Mouse (Mus musculus) hindbrain, embryonic 16.5 days (tissue): ENCODE measurements around the gene Vps25. TPM values are rescaled to one million over a fixed set of nuclear protein-coding genes. Genes with fewer than 3 reads are reported as not detected.
A peak's percentile ranks its signal among the peaks of the same experiment; 100 is the strongest.

Experiments used
- ATAC-seq: fragments of 200-750 bp; cut with Nextera tagmentation; 2 replicates; pipeline ENCODE4 v1.8.0; 2017; ENCODE audit warnings: moderate TSS enrichment, moderate library complexity
- H3K27ac ChIP-seq: fragments of 300-500 bp; sonication (generic); 2 replicates; pipeline ENCODE4 v1.5.1; 2014; ENCODE audit warnings: low read depth, mild to moderate bottlenecking, control low read depth, low read length, moderate library complexity
- H3K27me3 ChIP-seq: fragments of 300-500 bp; sonication (generic); replicated peaks from 2 replicates; pipeline ENCODE4 v1.6.1; 2014; ENCODE audit warnings: low read length; ENCODE audit not compliant: control insufficient read depth, insufficient read depth
- H3K36me3 ChIP-seq: fragments of 300-500 bp; sonication (generic); 2 replicates; pipeline ENCODE4 v1.6.1; 2014; ENCODE audit warnings: mild to moderate bottlenecking, low read length, moderate library complexity, mixed read lengths; ENCODE audit not compliant: control insufficient read depth, insufficient read depth
- H3K4me1 ChIP-seq: fragments of 300-500 bp; sonication (generic); 2 replicates; pipeline ENCODE4 v1.6.1; 2014; ENCODE audit warnings: low read depth, low read length; ENCODE audit not compliant: control insufficient read depth, insufficient read depth
- H3K4me2 ChIP-seq: fragments of 300-500 bp; sonication (generic); 2 replicates; pipeline ENCODE4 v1.6.1; 2014; ENCODE audit warnings: mild to moderate bottlenecking, low read length, control low read depth, moderate library complexity
- H3K4me3 ChIP-seq: fragments of 300-500 bp; sonication (generic); 2 replicates; pipeline ENCODE4 v1.5.1; 2014; ENCODE audit warnings: mild to moderate bottlenecking, low read length, control low read depth, moderate library complexity
- H3K9ac ChIP-seq: fragments of 300-500 bp; sonication (generic); 2 replicates; pipeline ENCODE4 v1.6.1; 2014; ENCODE audit warnings: low read depth, mild to moderate bottlenecking, control low read depth, low read length, moderate library complexity
- H3K9me3 ChIP-seq: fragments of 300-500 bp; sonication (generic); 2 replicates; pipeline ENCODE4 v1.6.1; 2014; ENCODE audit warnings: mild to moderate bottlenecking, low read length, moderate library complexity; ENCODE audit not compliant: control insufficient read depth
- WGBS: fragments of 180-500 bp; shearing (Covaris S2); extraction: QIAGEN DNeasy Blood & Tissue Kit; methylation state at CpG from one replicate; pipeline ENCODE4 v1.1.7; 2014; 5-methylcytosine and 5-hydroxymethylcytosine counted together
- polyA plus RNA-seq: library from polyadenylated mRNA; unstranded; fragments of >200 nt; fragmentation: Nextera tagmentation; extraction: Ambion mirVana; gene quantifications from 2 replicates; pipeline ENCODE4 v1.2.1, GENCODE M21; 2015

Gene Vps25
- polyA plus RNA-seq, 1 experiment from 2014 or later: 131 TPM

GRCm38 (mm10) chr11:101263138-101263988, 9.9 kb downstream of the Vps25 start:
- H3K27me3 ChIP-seq: peaks cover 40% of the 10 kb centered on the region
- H3K36me3 ChIP-seq: peaks cover 4% of the 10 kb centered on the region; the same call in 1 of the 2 replicates
- no peak for ATAC-seq
- peaks cover 30% of the 10 kb centered on the region for H3K4me1 ChIP-seq
- 4% methylated on average over 32 of the region's 32 CpGs for WGBS
- no peak overlapping the region for H3K27ac ChIP-seq
- no peak overlapping the region for H3K4me2 ChIP-seq
- no peak overlapping the region for H3K9ac ChIP-seq
- H3K9me3 ChIP-seq: no peaks in the 10 kb centered on the region
- H3K4me3 ChIP-seq: no peak overlapping the region

- ATAC-seq: no peak
Observed at GRCm38 (mm10) chr11:101263989-101264280, 10.4 kb downstream of the Vps25 start.

GRCm38 (mm10) chr11:101264954-101265471, 11.5 kb downstream of the Vps25 start:
- H3K4me2 ChIP-seq: peak overlapping the region; percentile 70
- 2% methylated on average over 31 of the region's 31 CpGs for WGBS
- H3K4me1 ChIP-seq: peaks cover 22% of the 10 kb centered on the region
- peak overlapping the region; percentile 54 for H3K9ac ChIP-seq
- peak overlapping the region; percentile 40 for H3K4me3 ChIP-seq
- H3K27me3 ChIP-seq: peaks cover 34% of the 10 kb centered on the region
- no peak for ATAC-seq
- H3K9me3 ChIP-seq: no peaks in the 10 kb centered on the region
- no peaks in the 10 kb centered on the region for H3K36me3 ChIP-seq
- no peak overlapping the region for H3K27ac ChIP-seq

More at GRCm38 (mm10) chr11:101263989-101264280, 10.4 kb downstream of the Vps25 start:
- Histone ChIP-seq H3K27me3 (peaks cover 40% of the 10 kb centered on the region), H3K4me2 (no peak overlapping the region), H3K27ac (no peak overlapping the region), H3K9me3 (no peaks in the 10 kb centered on the region), H3K9ac (no peak overlapping the region), H3K4me3 (no peak overlapping the region), H3K4me1 (peaks cover 30% of the 10 kb centered on the region), H3K36me3 (peaks cover 3% of the 10 kb centered on the region; the same call in 1 of the 2 replicates)
- 11% methylated on average over 3 of the region's 3 CpGs for WGBS

- Histone ChIP-seq H3K27me3 (peaks cover 34% of the 10 kb centered on the region), H3K9me3 (no peaks in the 10 kb centered on the region), H3K9ac (no peak overlapping the region), H3K4me2 (peak overlapping the region; percentile 70), H3K4me1 (peaks cover 13% of the 10 kb centered on the region), H3K27ac (no peak overlapping the region), H3K36me3 (no peaks in the 10 kb centered on the region), H3K4me3 (no peak overlapping the region)
- no peak for ATAC-seq
- WGBS: 20% methylated on average over 6 of the region's 6 CpGs
Observed at GRCm38 (mm10) chr11:101265906-101266305, 12.4 kb downstream of the Vps25 start.

DNA sequence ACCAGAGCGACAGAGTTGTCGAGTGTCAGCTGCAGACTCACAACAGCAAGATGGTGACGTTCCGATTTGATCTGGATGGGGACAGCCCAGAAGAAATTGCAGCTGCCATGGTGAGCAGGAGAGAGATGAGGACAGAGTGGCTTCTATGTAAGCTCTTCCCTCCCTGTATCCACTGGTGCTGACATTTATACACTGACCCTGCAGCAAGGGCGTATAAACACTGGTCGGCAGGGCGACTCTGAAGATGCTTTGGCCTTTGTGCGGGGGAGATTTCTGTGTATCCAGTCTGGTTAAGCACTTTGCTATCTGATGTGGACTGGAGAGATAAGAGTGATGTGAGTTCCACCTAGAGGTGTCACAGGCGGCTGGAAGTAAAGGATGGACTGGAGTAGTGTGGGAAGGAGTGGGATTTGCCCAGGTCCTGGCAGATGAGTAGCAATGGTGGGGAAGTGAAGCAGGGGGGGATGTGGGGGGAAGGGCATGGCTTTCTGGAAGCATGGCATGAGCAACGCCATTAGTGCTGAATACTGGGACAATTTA, 16.1 kb downstream of the Vps25 start:
- Histone ChIP-seq H3K9ac (no peak overlapping the region), H3K27me3 (peaks cover 14% of the 10 kb centered on the region), H3K4me1 (peaks cover 8% of the 10 kb centered on the region; the same call in 1 of the 2 replicates), H3K4me3 (no peak overlapping the region), H3K9me3 (no peaks in the 10 kb centered on the region), H3K36me3 (no peaks in the 10 kb centered on the region), H3K4me2 (no peak overlapping the region), H3K27ac (no peak overlapping the region)
- no peak for ATAC-seq
- 37% methylated on average over 10 of the region's 10 CpGs for WGBS

GRCm38 (mm10) chr11:101272446-101272845, 18.9 kb downstream of the Vps25 start:
- WGBS: 78% methylated on average over 3 of the region's 3 CpGs
- Histone ChIP-seq H3K27ac (no peak overlapping the region), H3K27me3 (no peaks in the 10 kb centered on the region; the same call in 1 of the 2 replicates), H3K4me3 (no peak overlapping the region), H3K4me2 (no peak overlapping the region), H3K9me3 (no peaks in the 10 kb centered on the region), H3K4me1 (peaks cover 11% of the 10 kb centered on the region), H3K9ac (no peak overlapping the region), H3K36me3 (no peaks in the 10 kb centered on the region)
- ATAC-seq: no peak

GRCm38 (mm10) chr11:101275309-101275708, 21.8 kb downstream of the Vps25 start:
- no peak overlapping the region for H3K9ac ChIP-seq
- no peaks in the 10 kb centered on the region for H3K9me3 ChIP-seq
- 78% methylated on average over 4 of the region's 4 CpGs for WGBS
- H3K36me3 ChIP-seq: no peaks in the 10 kb centered on the region
- no peaks in the 10 kb centered on the region for H3K27me3 ChIP-seq
- no peak overlapping the region for H3K4me2 ChIP-seq
- no peak overlapping the region for H3K4me3 ChIP-seq
- no peak for ATAC-seq
- peaks cover 24% of the 10 kb centered on the region for H3K4me1 ChIP-seq
- no peak overlapping the region for H3K27ac ChIP-seq

GRCm38 (mm10) chr11:101276319-101277070, 23.0 kb downstream of the Vps25 start:
- H3K27ac ChIP-seq: no peak overlapping the region
- no peak for ATAC-seq
- H3K4me2 ChIP-seq: peak overlapping the region; percentile 33
- H3K4me3 ChIP-seq: no peak overlapping the region
- WGBS: 23% methylated on average over 23 of the region's 27 CpGs
- no peaks in the 10 kb centered on the region for H3K36me3 ChIP-seq
- H3K9ac ChIP-seq: no peak overlapping the region; the same call in 1 of the 2 replicates
- peaks cover 24% of the 10 kb centered on the region for H3K4me1 ChIP-seq
- H3K9me3 ChIP-seq: no peaks in the 10 kb centered on the region
- H3K27me3 ChIP-seq: no peaks in the 10 kb centered on the region
